Mouse (Mus musculus) MEL (cell line): ENCODE data around the gene Dusp15. TPM values are rescaled to one million over a fixed set of nuclear protein-coding genes. Genes with fewer than 3 reads are reported as not detected.

Experiments
- DNase-seq: peaks from one replicate; pipeline ENCODE4 v3.0.0; 2011; ENCODE audit warnings: low read depth, low spot score
- H3K27ac ChIP-seq: 2 replicates; pipeline ENCODE4 v1.5.1; 2012; ENCODE audit warnings: low read depth, mild to moderate bottlenecking, control low read depth, low read length, moderate library complexity; ENCODE audit not compliant: control insufficient read depth
- H3K27me3 ChIP-seq, 2 experiments: fragments of 150-350 bp in 1 of 2; sonication (generic) in 1 of 2; 2 replicates each; pipeline ENCODE4 v1.6.1; 2012; ENCODE audit warnings: low read length in 2 of 2, mild to moderate bottlenecking in 2 of 2, improper control_type of control experiment in 1 of 2, moderate library complexity in 1 of 2; ENCODE audit not compliant: insufficient read depth in 2 of 2, control insufficient read depth in 1 of 2
- H3K36me3 ChIP-seq, 2 experiments: 2 replicates each; pipeline ENCODE4 v1.6.1; 2012 to 2014; ENCODE audit warnings: low read length in 2 of 2, improper control_type of control experiment in 1 of 2, inconsistent platforms in 1 of 2, mild to moderate bottlenecking in 1 of 2; ENCODE audit not compliant: insufficient read depth in 2 of 2, control insufficient read depth in 1 of 2
- H3K4me1 ChIP-seq, 2 experiments: fragments of 150-350 bp in 1 of 2; sonication (generic) in 1 of 2; 2 replicates each; pipeline ENCODE4 v1.6.1; 2012; ENCODE audit warnings: low read length in 2 of 2, improper control_type of control experiment in 1 of 2, mild to moderate bottlenecking in 1 of 2; ENCODE audit not compliant: insufficient read depth in 2 of 2, control insufficient read depth in 1 of 2
- H3K4me3 ChIP-seq, 2 experiments: fragments of 150-350 bp in 1 of 2; sonication (generic) in 1 of 2; 2 replicates each; pipeline ENCODE4 v1.5.1; 2012; ENCODE audit warnings: low read depth in 2 of 2, low read length in 2 of 2, mild to moderate bottlenecking in 2 of 2, moderate library complexity in 2 of 2, control low read depth in 1 of 2, improper control_type of control experiment in 1 of 2; ENCODE audit not compliant: control insufficient read depth in 1 of 2, insufficient read depth in 1 of 2
- H3K79me2 ChIP-seq: 2 replicates; pipeline ENCODE4 v1.6.1; 2012; ENCODE audit warnings: mild to moderate bottlenecking, low read length, moderate library complexity; ENCODE audit not compliant: control insufficient read depth, poor library complexity, insufficient read depth
- H3K9ac ChIP-seq: 2 replicates; pipeline ENCODE4 v1.6.1; 2012; ENCODE audit warnings: low read depth, mild to moderate bottlenecking, control low read depth, low read length, moderate library complexity; ENCODE audit not compliant: control insufficient read depth, poor library complexity, severe bottlenecking
- H3K9me3 ChIP-seq: fragments of 150-350 bp; sonication (generic); replicated peaks from 2 replicates; pipeline ENCODE4 v1.6.1; 2012; ENCODE audit warnings: mild to moderate bottlenecking, low read length, improper control_type of control experiment, moderate library complexity; ENCODE audit not compliant: insufficient read depth
- BHLHE40 ChIP-seq: IDR thresholded peaks from 2 replicates; pipeline ENCODE4 v1.6.1; 2012; ENCODE audit warnings: low read depth, mild to moderate bottlenecking, inconsistent platforms, low read length, improper control_type of control experiment, borderline replicate concordance
- CHD1 ChIP-seq: IDR thresholded peaks from 2 replicates; pipeline ENCODE4 v1.6.1; 2012; ENCODE audit warnings: low read depth, mild to moderate bottlenecking, inconsistent platforms, low read length, improper control_type of control experiment
- CHD2 ChIP-seq: IDR thresholded peaks from 2 replicates; pipeline ENCODE4 v1.6.1; 2011; ENCODE audit warnings: low read length, improper control_type of control experiment
- E2F4 ChIP-seq: IDR thresholded peaks from 2 replicates; pipeline ENCODE4 v1.6.1; 2011; ENCODE audit warnings: low read depth, low read length, improper control_type of control experiment, borderline replicate concordance
- ELF1 ChIP-seq: IDR thresholded peaks from 2 replicates; pipeline ENCODE4 v1.6.1; 2014; ENCODE audit warnings: low read depth, mild to moderate bottlenecking, inconsistent platforms, low read length, improper control_type of control experiment, moderate library complexity
- ETS1 ChIP-seq: IDR thresholded peaks from 2 replicates; pipeline ENCODE4 v1.6.1; 2012; ENCODE audit warnings: low read depth, mild to moderate bottlenecking, inconsistent platforms, low read length, improper control_type of control experiment, moderate library complexity
- GATA1 ChIP-seq: IDR thresholded peaks from 2 replicates; pipeline ENCODE4 v1.6.1; 2011; ENCODE audit warnings: low read depth, low read length, improper control_type of control experiment
- HCFC1 ChIP-seq: IDR thresholded peaks from 2 replicates; pipeline ENCODE4 v1.6.1; 2012; ENCODE audit warnings: low read depth, mild to moderate bottlenecking, inconsistent platforms, low read length, improper control_type of control experiment, moderate library complexity
- JUND ChIP-seq: IDR thresholded peaks from 2 replicates; pipeline ENCODE4 v1.6.1; 2011; ENCODE audit warnings: low read depth, mild to moderate bottlenecking, improper control_type of control experiment, low read length
- MAFK ChIP-seq: IDR thresholded peaks from 2 replicates; pipeline ENCODE4 v1.6.1; 2011; ENCODE audit warnings: low read depth, mild to moderate bottlenecking, low read length, improper control_type of control experiment, borderline replicate concordance
- MXI1 ChIP-seq: IDR thresholded peaks from 2 replicates; pipeline ENCODE4 v1.6.1; 2011; ENCODE audit warnings: mild to moderate bottlenecking, low read depth, low read length, improper control_type of control experiment
- MYB ChIP-seq: IDR thresholded peaks from 2 replicates; pipeline ENCODE4 v1.6.1; 2011; ENCODE audit warnings: mild to moderate bottlenecking, low read depth, low read length, improper control_type of control experiment
- MYC ChIP-seq: IDR thresholded peaks from 2 replicates; pipeline ENCODE4 v1.6.1; 2011; ENCODE audit warnings: low read depth, mild to moderate bottlenecking, low read length, improper control_type of control experiment, moderate library complexity
- NELFE ChIP-seq: IDR thresholded peaks from 2 replicates; pipeline ENCODE4 v1.6.1; 2011; ENCODE audit warnings: low read depth, low read length, improper control_type of control experiment
- NRF1 ChIP-seq: IDR thresholded peaks from 2 replicates; pipeline ENCODE4 v1.6.1; 2014; ENCODE audit warnings: low read depth, mild to moderate bottlenecking, inconsistent platforms, low read length, improper control_type of control experiment, moderate library complexity; ENCODE audit not compliant: poor library complexity, insufficient read depth, severe bottlenecking
- POLR2A ChIP-seq, 2 experiments: IDR thresholded peaks; 2 replicates each; pipeline ENCODE4 v1.6.1; 2011 to 2012; ENCODE audit warnings: low read length in 2 of 2, mild to moderate bottlenecking in 2 of 2, control low read depth in 1 of 2, improper control_type of control experiment in 1 of 2, low read depth in 1 of 2, moderate library complexity in 1 of 2; ENCODE audit not compliant: control insufficient read depth in 1 of 2, insufficient read depth in 1 of 2, poor library complexity in 1 of 2
- POLR2AphosphoS5 ChIP-seq: IDR thresholded peaks from 2 replicates; pipeline ENCODE4 v1.6.1; 2012; ENCODE audit warnings: low read depth, borderline replicate concordance, mild to moderate bottlenecking, inconsistent platforms, low read length, moderate library complexity, mixed read lengths
- RAD21 ChIP-seq: IDR thresholded peaks from 2 replicates; pipeline ENCODE4 v1.6.1; 2011; ENCODE audit warnings: mild to moderate bottlenecking, low read depth, low read length, improper control_type of control experiment
- RCOR1 ChIP-seq: IDR thresholded peaks from 2 replicates; pipeline ENCODE4 v1.6.1; 2012; ENCODE audit warnings: low read depth, mild to moderate bottlenecking, inconsistent platforms, low read length, improper control_type of control experiment
- SIN3A ChIP-seq: IDR thresholded peaks from 2 replicates; pipeline ENCODE4 v1.6.1; 2012; ENCODE audit warnings: low read length, improper control_type of control experiment, inconsistent platforms
- SMC3 ChIP-seq: IDR thresholded peaks from 2 replicates; pipeline ENCODE4 v1.6.1; 2011; ENCODE audit warnings: low read depth, low read length, improper control_type of control experiment
- TBP ChIP-seq: IDR thresholded peaks from 2 replicates; pipeline ENCODE4 v1.8.0; 2011; ENCODE audit warnings: low read depth, low read length, improper control_type of control experiment
- UBTF ChIP-seq: IDR thresholded peaks from 2 replicates; pipeline ENCODE4 v1.6.1; 2012; ENCODE audit warnings: low read depth, mild to moderate bottlenecking, inconsistent platforms, low read length, improper control_type of control experiment, moderate library complexity, borderline replicate concordance; ENCODE audit not compliant: insufficient read depth
- USF1 ChIP-seq: IDR thresholded peaks from 2 replicates; pipeline ENCODE4 v1.6.1; 2014; ENCODE audit warnings: low read depth, mild to moderate bottlenecking, inconsistent platforms, low read length, improper control_type of control experiment, moderate library complexity
- USF2 ChIP-seq, 2 experiments: IDR thresholded peaks; 2 replicates each; pipeline ENCODE4 v1.6.1; 2011 to 2012; ENCODE audit warnings: improper control_type of control experiment in 2 of 2, low read length in 2 of 2, borderline replicate concordance in 1 of 2, inconsistent platforms in 1 of 2, low read depth in 1 of 2, mild to moderate bottlenecking in 1 of 2; ENCODE audit not compliant: insufficient read depth in 1 of 2
- ZC3H11A ChIP-seq: IDR thresholded peaks from 2 replicates; pipeline ENCODE4 v1.6.1; 2012; ENCODE audit warnings: low read depth, mild to moderate bottlenecking, inconsistent platforms, low read length, improper control_type of control experiment
- ZMIZ1 ChIP-seq: IDR thresholded peaks from 2 replicates; pipeline ENCODE4 v1.6.1; 2012; ENCODE audit warnings: low read depth, mild to moderate bottlenecking, inconsistent platforms, low read length, improper control_type of control experiment, moderate library complexity
- polyA plus RNA-seq, 2 experiments: library from polyadenylated mRNA; stranded (reverse) in 1 of 2; unstranded in 1 of 2; fragments of >175 nt in 1 of 2; fragments of >200 nt in 1 of 2; gene quantifications; 2 replicates each; pipeline versions ENCODE4 v1.2.1 to v1.2.4; 2012; ENCODE audit warnings: low replicate concordance in 2 of 2, low read depth in 1 of 2; ENCODE audit not compliant: insufficient read length in 2 of 2, insufficient read depth in 1 of 2, missing spikeins in 1 of 2
- total RNA-seq: library from RNA; depleted of rRNA; stranded (reverse); fragments of 300-350 nt; gene quantifications from 2 replicates; pipeline ENCODE4 v1.2.3, GENCODE M21; 2012

Dusp15 gene
- total and polyA plus RNA-seq, 3 experiments: not detected

GRCm38 (mm10) chr2:152907114-152907943 is 44.2 kb downstream of the Dusp15 start:
- Histone ChIP-seq H3K27ac (no peak overlapping the region), H3K9ac (no peak overlapping the region), H3K27me3 (peaks cover 0 to 1% of the 10 kb centered on the region in 2 experiments; a peak in 2 of 4 replicates), H3K9me3 (no peaks in the 10 kb centered on the region), H3K4me3 (no peak overlapping the region), H3K36me3 (no peaks in the 10 kb centered on the region), H3K79me2 (no peaks in the 10 kb centered on the region), H3K4me1 (no peaks in the 10 kb centered on the region)
- DNase-seq: no peak
- no peak for TF ChIP-seq NRF1
- no peak for TF ChIP-seq POLR2A (IDR thresholded peaks at IDR 0.05; ENCODE audit: control insufficient read depth in 1 of 2, insufficient read depth in 1 of 2, low read depth in 1 of 2, low read length in 2 of 2, poor library complexity in 1 of 2)
- no peak for TF ChIP-seq SMC3
- no peak for TF ChIP-seq TBP
- no peak for TF ChIP-seq RAD21
- no peak for TF ChIP-seq USF1
- no peak for TF ChIP-seq USF2 (IDR thresholded peaks at IDR 0.05; ENCODE audit: borderline replicate concordance in 1 of 2, insufficient read depth in 1 of 2, low read depth in 1 of 2, low read length in 2 of 2)
- no peak for TF ChIP-seq RCOR1
- no peak for TF ChIP-seq GATA1
- no peak for TF ChIP-seq ZC3H11A
- TF ChIP-seq MXI1: no peak
- no peak for TF ChIP-seq ELF1
- no peak for TF ChIP-seq POLR2AphosphoS5
- no peak for TF ChIP-seq CHD2
- TF ChIP-seq MYB: no peak
- no peak for TF ChIP-seq CHD1

GRCm38 (mm10) chr2:152906274-152907037 is 45.0 kb downstream of the Dusp15 start:
- H3K27me3 ChIP-seq: peaks cover 0 to 1% of the 10 kb centered on the region in 2 experiments; a peak in 1 of 4 replicates
- no peak overlapping the region for H3K27ac ChIP-seq
- H3K4me1 ChIP-seq: no peaks in the 10 kb centered on the region
- TF ChIP-seq NRF1 (no peak), MXI1 (no peak), NELFE (no peak), ZMIZ1 (no peak), CHD2 (no peak), UBTF (no peak), MYC (no peak), SIN3A (no peak), USF1 (no peak), JUND (no peak), E2F4 (no peak), BHLHE40 (no peak), HCFC1 (no peak), MAFK (no peak), USF2 (IDR thresholded peaks at IDR 0.05; ENCODE audit: borderline replicate concordance in 1 of 2, insufficient read depth in 1 of 2, low read depth in 1 of 2, low read length in 2 of 2) (no peak), ETS1 (no peak)
- H3K4me3 ChIP-seq: no peak overlapping the region
- no peak overlapping the region for H3K9ac ChIP-seq
- no peak for DNase-seq
- H3K9me3 ChIP-seq: no peaks in the 10 kb centered on the region
- no peaks in the 10 kb centered on the region for H3K36me3 ChIP-seq
- H3K79me2 ChIP-seq: no peaks in the 10 kb centered on the region
